Mouse (Mus musculus): Measurements from ENCODE around the gene BC017158.

DNA sequence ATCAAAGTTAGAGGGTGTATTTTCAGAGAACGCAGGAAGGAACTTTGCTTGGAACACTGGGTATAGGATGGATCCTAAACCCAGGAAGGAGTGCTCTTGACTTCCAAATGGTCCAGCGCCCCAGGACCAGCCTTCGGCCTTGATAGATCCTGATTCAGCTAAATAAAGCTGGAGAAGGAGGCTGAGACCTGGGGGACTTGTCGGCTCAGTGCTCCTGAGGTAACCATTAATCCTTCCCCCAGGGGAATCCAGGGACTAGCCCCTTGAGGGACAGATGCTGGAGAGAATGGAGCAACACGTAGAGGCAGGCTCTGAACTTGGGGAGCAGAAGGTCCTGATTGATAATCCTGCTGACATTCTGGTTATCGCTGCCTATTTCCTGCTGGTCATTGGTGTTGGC, 32.6 kb downstream of the BC017158 start, which contains the start of gene Slc5a2:
- no peak for TF ChIP-seq CTCF (IDR thresholded peaks at IDR 0.05; ENCODE audit: low read depth, low read length)
- no peak for TF ChIP-seq POLR2A (IDR thresholded peaks at IDR 0.05; ENCODE audit: borderline replicate concordance, low read depth, low read length)
